Mouse (Mus musculus) embryo, embryonic 10.5 days (tissue): ENCODE data around the gene Qtrt2.
A peak's percentile ranks its signal among the peaks of the same experiment; 100 is the strongest.

Experiments
- DNase-seq: peaks from one replicate; pipeline ENCODE4 v3.0.0-alpha.2; 2015; ENCODE audit warnings: low spot score

Gene Qtrt2

DNA sequence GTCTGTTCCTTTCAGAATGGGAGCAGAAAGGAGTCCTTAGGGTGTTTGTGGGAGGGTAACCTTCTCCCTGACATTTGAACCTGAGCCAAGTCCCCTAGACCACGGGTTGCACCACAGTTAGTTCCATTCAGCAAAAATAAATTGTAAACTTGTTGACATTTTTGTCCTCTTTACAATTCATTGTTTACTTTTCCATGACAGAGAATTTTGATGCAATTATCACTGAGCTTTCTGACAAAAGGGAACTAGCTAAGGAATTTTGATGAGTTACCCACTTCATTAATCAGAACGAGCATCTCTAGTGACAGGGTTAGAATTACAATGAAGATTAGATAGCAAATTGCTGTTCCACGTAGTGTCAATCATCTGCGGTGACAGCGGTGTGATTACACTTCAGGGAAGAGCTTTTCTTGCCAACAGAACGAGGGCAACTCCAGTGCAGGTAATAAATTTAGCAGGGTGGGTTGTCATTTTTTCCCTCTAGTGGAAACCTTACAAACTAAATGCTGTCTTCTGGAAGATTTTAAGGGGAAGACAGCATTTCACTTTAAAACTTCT is 1.5 kb downstream of the Qtrt2 start:
- DNase-seq = no peak

DNA sequence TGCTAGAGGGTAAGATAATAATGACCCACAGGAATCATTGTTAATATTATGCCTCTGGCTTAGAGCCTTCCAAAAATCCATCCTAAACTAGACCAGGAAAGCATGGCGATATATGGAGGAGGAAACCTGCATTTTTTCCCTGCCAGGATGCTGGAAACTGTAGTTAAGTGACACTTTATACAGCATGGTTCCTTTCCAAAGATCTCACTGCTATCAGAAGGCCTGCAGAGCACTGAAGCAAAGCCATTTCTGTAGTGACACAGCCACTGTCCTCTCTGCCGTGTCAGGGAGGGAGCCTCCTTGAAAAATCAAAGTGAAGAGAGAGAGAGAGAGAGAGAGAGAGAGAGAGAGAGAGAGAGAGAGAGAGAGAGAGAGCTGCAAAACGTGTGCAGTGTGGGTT is 4.0 kb downstream of the Qtrt2 start:
- DNase-seq = no peak

DNA sequence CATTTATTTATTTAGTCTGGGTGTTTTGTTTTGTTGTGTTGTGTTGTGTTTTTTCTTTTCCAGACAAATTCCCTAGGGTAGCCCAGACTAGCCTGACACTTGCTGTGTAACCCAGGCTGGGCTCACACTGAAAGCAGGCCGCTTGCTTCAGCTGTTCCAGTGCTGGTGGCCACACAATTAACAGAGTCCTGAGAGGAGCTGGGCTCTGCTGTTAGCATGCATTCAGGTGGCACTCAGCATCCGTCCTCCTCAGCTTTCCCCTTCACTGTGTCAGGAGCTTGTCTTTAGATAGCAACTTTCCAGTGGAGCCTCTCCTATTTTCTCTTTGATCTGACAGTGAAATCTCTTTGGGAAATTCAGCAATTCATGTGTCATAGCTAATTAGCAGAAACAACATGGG is 4.6 kb downstream of the Qtrt2 start:
- no peak for DNase-seq

- no peak for DNase-seq
Measured at GRCm38 (mm10) chr16:43918867-43919266, 7.7 kb downstream of the Qtrt2 start.

DNA sequence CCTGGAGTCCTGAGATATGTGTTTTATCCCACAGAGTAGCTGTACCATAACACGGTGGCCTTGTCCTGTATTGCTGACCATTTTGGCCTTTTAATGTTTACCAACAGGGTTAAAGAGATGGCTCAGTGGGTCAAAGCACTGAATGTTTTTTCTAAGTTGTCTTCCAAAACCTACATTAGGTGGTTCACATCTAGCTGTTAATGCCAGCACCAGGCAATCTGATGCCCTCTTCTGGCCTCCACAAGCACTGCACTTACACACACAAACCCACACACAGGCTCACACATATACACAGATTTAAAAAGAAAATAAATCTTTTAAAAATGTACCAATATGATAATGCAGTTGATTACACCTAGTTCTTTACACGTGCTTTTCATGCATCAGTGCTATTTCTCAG is 17.7 kb downstream of the Qtrt2 start:
- DNase-seq = no peak

GRCm38 (mm10) chr16:43900571-43900970 is 26.0 kb downstream of the Qtrt2 start:
- no peak for DNase-seq

GRCm38 (mm10) chr16:43900138-43900537 is 26.5 kb downstream of the Qtrt2 start:
- DNase-seq = no peak

- no peak for DNase-seq
Measured at GRCm38 (mm10) chr16:43894501-43894900, 32.1 kb downstream of the Qtrt2 start.

- no peak for DNase-seq
Measured at GRCm38 (mm10) chr16:43890747-43891336, 35.8 kb downstream of the Qtrt2 start.

- DNase-seq = peak; percentile 88
Measured at GRCm38 (mm10) chr16:43890005-43890336, 36.6 kb downstream of the Qtrt2 start.

DNA sequence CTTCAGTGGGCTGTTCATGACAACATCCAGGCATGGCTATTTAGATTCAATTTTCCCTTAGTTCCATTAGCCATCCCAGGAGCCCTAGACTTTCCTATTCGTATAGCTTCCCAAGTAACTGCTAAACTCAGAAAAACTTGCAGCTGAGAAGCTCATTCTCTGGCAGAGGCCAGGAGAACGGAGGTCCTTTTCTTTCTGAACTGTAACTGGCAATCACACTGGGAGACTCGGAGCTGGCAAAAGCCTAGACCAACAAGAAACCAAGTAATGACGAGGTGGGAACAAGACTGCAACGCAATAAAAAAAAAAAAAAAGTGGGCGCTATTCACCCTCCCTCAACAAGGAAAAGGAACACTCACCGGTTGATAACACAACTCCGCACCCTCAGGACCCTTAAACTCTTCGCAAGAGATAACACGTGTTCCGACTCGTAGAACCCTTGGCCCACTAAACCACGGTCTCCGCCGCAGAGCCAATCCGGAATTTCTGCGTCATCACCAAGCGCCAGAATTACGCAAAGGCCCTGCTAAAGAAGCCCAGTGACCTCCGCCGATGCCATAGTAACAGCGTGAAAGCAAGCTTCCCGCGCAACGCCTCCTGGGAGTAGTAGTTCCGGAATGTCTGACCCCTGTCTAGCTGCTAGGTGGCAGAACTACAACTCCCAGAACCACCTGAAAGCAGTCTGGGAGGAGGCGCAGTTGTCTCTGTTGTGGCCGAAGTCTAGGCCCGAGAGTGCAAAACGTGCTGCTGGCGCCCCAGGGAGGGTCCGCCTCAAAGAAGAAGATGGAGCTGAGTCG is 37.2 kb downstream of the Qtrt2 start, which contains the start of gene Ccdc191:
Ccdc191 (plus strand) TSS at position 593 of the 797 bp plus-strand sequence.
- peak; percentile 100 for DNase-seq

DNA sequence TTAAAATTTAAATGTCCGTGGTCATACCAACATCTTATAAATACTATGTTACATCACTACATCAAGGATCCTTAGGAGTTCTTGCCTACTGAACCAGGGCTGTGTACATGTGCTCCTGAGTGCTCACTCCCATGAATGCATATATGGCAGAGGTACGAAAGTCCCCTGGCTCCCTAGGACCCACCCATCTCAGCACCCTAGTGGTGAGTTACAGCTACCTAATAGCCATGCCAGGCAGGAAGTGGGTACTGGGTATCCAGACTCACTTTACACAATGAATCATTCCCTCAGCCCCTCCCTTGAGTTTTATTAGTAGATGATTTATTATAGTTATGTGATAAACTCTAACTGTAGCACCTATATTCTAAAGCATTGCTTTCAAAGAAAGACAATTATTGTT is 44.3 kb downstream of the Qtrt2 start:
- DNase-seq = no peak

GRCm38 (mm10) chr16:43881636-43882035 is 45.0 kb downstream of the Qtrt2 start:
- peak; percentile 19 for DNase-seq

DNA sequence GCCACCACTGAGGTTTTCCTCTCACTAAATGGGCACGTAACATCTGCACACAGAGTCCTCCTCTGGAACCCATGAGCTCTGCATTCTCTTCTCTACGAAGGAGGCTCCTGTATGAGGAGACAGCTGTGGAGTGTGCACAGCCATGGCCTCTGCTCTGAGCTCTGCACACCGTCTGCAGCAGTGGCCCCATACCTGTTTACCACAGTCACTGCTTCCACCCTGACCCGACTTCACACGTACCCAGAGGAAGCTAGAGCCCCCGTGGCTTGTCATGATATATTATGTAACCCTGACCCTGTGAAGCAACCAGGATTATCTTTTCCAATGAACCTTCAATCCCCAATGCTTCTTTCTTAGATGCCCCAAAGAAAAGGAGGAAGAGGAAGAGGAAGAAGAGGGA is 46.8 kb downstream of the Qtrt2 start:
- DNase-seq = no peak

GRCm38 (mm10) chr16:43871419-43871818 is 55.2 kb downstream of the Qtrt2 start:
- DNase-seq = no peak

DNA sequence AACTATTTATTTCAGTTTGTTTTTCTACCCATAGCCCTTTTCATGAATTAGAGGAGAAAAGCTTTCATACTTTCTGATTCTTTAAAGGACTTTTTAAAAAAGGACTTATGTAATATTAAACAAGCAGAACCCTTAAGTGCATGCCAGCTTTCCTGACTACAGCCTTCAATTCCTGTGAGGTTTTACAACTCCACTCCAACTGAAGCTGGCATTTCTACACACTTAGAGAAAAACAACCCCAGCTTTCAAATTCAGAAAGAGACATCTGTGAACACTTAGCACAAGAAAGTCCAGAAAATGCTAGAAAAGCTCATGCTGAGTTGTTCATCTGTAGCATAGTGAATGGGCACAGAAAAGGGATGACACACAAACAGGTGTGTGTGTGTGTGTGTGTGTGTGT is 56.8 kb downstream of the Qtrt2 start:
- no peak for DNase-seq

GRCm38 (mm10) chr16:43860624-43861023 is 66.0 kb downstream of the Qtrt2 start:
- DNase-seq = no peak

GRCm38 (mm10) chr16:43858941-43859476 is 67.6 kb downstream of the Qtrt2 start:
- no peak for DNase-seq

- no peak for DNase-seq
Measured at GRCm38 (mm10) chr16:43849839-43850238, 76.8 kb downstream of the Qtrt2 start.

GRCm38 (mm10) chr16:43841236-43841635 is 85.4 kb downstream of the Qtrt2 start:
- no peak for DNase-seq

DNA sequence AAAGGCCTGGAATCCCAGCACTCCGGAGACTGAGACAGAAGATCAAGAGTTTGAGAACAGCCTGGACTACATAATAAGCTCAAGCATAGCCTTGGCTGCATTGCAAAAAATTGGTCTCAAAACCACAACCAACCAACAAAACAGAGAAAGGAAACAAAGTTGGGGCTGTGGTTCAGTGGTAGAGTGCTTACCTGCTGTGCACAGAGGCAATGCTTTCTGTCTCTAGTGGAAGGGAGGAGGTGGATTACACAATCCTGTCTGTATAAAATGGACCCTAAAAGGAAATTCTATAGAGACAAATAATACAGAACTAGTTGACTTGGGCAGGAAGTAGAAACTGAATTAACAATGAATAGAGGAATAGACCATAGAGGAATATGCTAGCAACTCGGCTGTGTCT is 94.7 kb downstream of the Qtrt2 start:
- DNase-seq = no peak

- DNase-seq = no peak
Measured at GRCm38 (mm10) chr16:43827492-43827891, 99.1 kb downstream of the Qtrt2 start.

GRCm38 (mm10) chr16:43818404-43818803 is 108.2 kb downstream of the Qtrt2 start:
- DNase-seq = no peak
